Mouse (Mus musculus) liver, embryonic 11.5 days (tissue): ENCODE results near the gene Gsdme. TPM values are rescaled to one million over a fixed set of nuclear protein-coding genes. Genes with fewer than 3 reads are reported as not detected.

Experiments used
- ATAC-seq: fragments of 200-750 bp; cut with Nextera tagmentation; replicated peaks from 2 replicates; pipeline ENCODE4 v1.8.0; 2017; ENCODE audit warnings: moderate number of reproducible peaks, mild to moderate bottlenecking, moderate TSS enrichment, moderate library complexity; ENCODE audit not compliant: low FRiP score
- DNase-seq: peaks from one replicate; pipeline ENCODE4 v3.0.0-alpha.2; 2017; ENCODE audit warnings: low spot score
- H3K27ac ChIP-seq: fragments of 300-500 bp; sonication (generic); 2 replicates; pipeline ENCODE4 v1.5.1; 2014; ENCODE audit warnings: mild to moderate bottlenecking, low read depth, low read length, control low read depth
- H3K27me3 ChIP-seq: fragments of 300-500 bp; sonication (generic); replicated peaks from 2 replicates; pipeline ENCODE4 v1.6.1; 2014; ENCODE audit warnings: low read length, mixed read lengths; ENCODE audit not compliant: control insufficient read depth, insufficient read depth
- H3K36me3 ChIP-seq: fragments of 300-500 bp; sonication (generic); 2 replicates; pipeline ENCODE4 v1.6.1; 2014; ENCODE audit warnings: mild to moderate bottlenecking, low read length, moderate library complexity, mixed read lengths; ENCODE audit not compliant: control insufficient read depth, insufficient read depth
- H3K4me1 ChIP-seq: fragments of 300-500 bp; sonication (generic); replicated peaks from 2 replicates; pipeline ENCODE4 v1.6.1; 2014; ENCODE audit warnings: low read length, mixed read lengths; ENCODE audit not compliant: control insufficient read depth, insufficient read depth
- H3K4me2 ChIP-seq: fragments of 300-500 bp; sonication (generic); 2 replicates; pipeline ENCODE4 v1.6.1; 2014; ENCODE audit warnings: mild to moderate bottlenecking, control low read depth, moderate library complexity
- H3K4me3 ChIP-seq: fragments of 300-500 bp; sonication (generic); 2 replicates; pipeline ENCODE4 v1.5.1; 2014; ENCODE audit warnings: low read depth, low read length, control low read depth
- H3K9ac ChIP-seq: fragments of 300-500 bp; sonication (generic); 2 replicates; pipeline ENCODE4 v1.6.1; 2014; ENCODE audit warnings: low read depth, low read length, control low read depth
- H3K9me3 ChIP-seq: fragments of 300-500 bp; sonication (generic); 2 replicates; pipeline ENCODE4 v1.6.1; 2016; ENCODE audit warnings: low read length, inconsistent platforms, mixed read lengths; ENCODE audit not compliant: control insufficient read depth
- whole genome bisulfite sequencing: fragments of 180-500 bp; shearing (Covaris S2); extraction: QIAGEN DNeasy Blood & Tissue Kit; methylation state at CpG from one replicate; pipeline ENCODE4 v1.1.7; 2014; 5-methylcytosine and 5-hydroxymethylcytosine counted together
- polyA plus RNA-seq: library from polyadenylated mRNA; unstranded; fragments of >200 nt; fragmentation: Nextera tagmentation; extraction: Ambion mirVana; gene quantifications from 2 replicates; pipeline ENCODE4 v1.2.1, GENCODE M21; 2014

Gene Gsdme
- polyA plus RNA-seq, 1 experiment from 2014 or later = 28.6 TPM

DNA sequence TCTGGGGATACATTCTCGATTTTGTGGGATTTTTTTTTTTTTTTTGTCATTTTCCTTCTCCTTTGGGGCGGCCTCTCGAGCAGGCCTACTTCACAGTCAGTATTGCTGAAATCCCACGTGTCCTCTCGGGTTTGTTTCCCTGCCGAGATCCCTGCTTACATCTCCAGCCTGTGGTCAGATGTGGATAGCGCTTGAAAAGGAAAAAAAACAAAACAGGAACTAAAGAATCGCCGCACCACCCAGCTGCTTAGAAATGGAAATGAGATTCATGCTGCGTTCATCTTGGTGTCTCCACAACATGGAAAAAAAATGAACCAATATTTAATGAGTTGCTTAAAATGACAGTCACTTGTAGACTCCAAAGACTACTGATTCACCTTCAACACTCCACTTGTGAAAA is 31.5 kb upstream of the Gsdme start:
- Histone ChIP-seq H3K4me1 (peaks cover 7% of the 10 kb centered on the region; the same call in 1 of the 2 replicates), H3K4me3 (no peak overlapping the region), H3K9ac (no peak overlapping the region), H3K27me3 (no peaks in the 10 kb centered on the region), H3K36me3 (no peaks in the 10 kb centered on the region), H3K9me3 (no peaks in the 10 kb centered on the region), H3K27ac (no peak overlapping the region), H3K4me2 (no peak overlapping the region)
- WGBS = 72% methylated on average over 10 of the region's 10 CpGs
- DNase-seq (no peak), ATAC-seq (no peak)

DNA sequence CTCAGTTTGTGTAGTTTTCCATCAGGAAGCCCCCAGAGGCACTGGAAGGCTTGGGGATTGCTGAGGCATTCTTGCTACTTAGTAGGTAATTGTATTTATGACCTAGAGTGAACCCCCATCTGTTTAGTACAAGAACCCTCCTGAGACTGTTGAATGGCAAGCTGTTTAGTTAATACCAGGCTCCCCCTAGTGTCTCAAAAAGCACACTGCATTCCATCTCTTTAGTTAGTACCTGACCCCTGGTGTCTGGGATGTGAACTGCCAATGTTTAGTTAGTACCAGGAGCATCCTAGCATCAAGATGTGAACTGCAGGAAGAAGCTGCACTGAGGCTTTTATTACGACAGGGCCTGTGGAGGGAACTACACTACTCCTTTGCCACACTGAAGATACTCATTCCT is 30.5 kb upstream of the Gsdme start:
- H3K27me3 ChIP-seq = no peaks in the 10 kb centered on the region
- WGBS = 24% methylated on average over 1 of the region's 1 CpGs
- ATAC-seq = 0 out of 2 replicates have a peak, but pooled peaks have one; percentile 49

DNA sequence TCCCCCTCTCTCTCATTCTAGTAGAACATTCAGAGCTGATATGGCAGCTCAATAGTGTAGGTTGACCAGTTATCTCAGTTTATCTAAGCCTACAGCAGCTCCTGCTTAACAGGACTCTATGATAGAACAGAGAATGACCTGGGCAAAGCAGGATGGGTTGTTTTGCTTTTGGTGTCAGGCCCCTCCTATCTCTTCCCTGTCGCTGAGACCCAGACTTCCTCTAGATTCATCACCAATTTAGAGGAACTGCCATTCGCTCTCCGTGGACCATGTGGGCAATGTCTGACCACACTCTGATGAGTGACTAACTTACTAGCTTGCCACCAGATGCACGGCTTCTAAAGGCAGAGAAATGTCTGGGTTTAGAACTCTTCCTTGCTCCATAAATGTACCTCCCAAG is 28.0 kb upstream of the Gsdme start:
- no peak for DNase-seq
- Histone ChIP-seq H3K36me3 (no peaks in the 10 kb centered on the region), H3K4me3 (no peak overlapping the region), H3K4me1 (peaks cover 7% of the 10 kb centered on the region; the same call in 1 of the 2 replicates), H3K9me3 (no peaks in the 10 kb centered on the region), H3K4me2 (no peak overlapping the region), H3K27ac (no peak overlapping the region), H3K27me3 (no peaks in the 10 kb centered on the region), H3K9ac (no peak overlapping the region)
- WGBS = 34% methylated on average over 4 of the region's 4 CpGs
- peak; percentile 47; the same call in 1 of the 2 replicates for ATAC-seq

More for the DNA sequence above, 30.5 kb upstream of the Gsdme start:
- no peak overlapping the region for H3K4me3 ChIP-seq
- no peak overlapping the region for H3K9ac ChIP-seq
- no peaks in the 10 kb centered on the region for H3K36me3 ChIP-seq
- DNase-seq = peak; percentile 36
- H3K4me2 ChIP-seq = no peak overlapping the region
- no peaks in the 10 kb centered on the region for H3K9me3 ChIP-seq
- no peak overlapping the region for H3K27ac ChIP-seq
- H3K4me1 ChIP-seq = peaks cover 7% of the 10 kb centered on the region; the same call in 1 of the 2 replicates

DNA sequence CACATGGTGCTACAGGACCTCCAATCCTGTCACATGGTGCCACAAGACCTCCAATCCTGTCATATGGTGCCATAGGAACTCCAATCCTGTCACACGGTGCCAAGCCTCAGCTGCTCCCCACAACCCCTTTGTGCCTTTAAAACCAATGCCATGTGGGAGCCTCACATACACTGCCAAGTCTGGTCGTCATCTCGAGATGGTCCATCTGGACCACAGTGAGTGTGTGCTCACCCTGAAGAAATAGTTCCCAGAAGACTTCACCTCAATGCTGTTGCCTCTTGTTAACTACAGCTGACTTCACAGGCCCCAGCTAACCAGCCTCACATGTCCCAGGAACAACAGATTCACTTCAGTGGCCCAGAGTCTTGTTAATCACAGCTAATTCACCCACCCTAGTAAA is 23.2 kb upstream of the Gsdme start:
- peaks cover 4% of the 10 kb centered on the region; the same call in 1 of the 2 replicates for H3K9me3 ChIP-seq
- H3K4me3 ChIP-seq = no peak overlapping the region
- no peaks in the 10 kb centered on the region for H3K27me3 ChIP-seq
- H3K4me1 ChIP-seq = peaks cover 2% of the 10 kb centered on the region; the same call in 1 of the 2 replicates
- DNase-seq (no peak), ATAC-seq (no peak)
- H3K4me2 ChIP-seq = no peak overlapping the region
- H3K36me3 ChIP-seq = no peaks in the 10 kb centered on the region
- H3K9ac ChIP-seq = no peak overlapping the region
- 90% methylated on average over 3 of the region's 3 CpGs for WGBS
- no peak overlapping the region for H3K27ac ChIP-seq

DNA sequence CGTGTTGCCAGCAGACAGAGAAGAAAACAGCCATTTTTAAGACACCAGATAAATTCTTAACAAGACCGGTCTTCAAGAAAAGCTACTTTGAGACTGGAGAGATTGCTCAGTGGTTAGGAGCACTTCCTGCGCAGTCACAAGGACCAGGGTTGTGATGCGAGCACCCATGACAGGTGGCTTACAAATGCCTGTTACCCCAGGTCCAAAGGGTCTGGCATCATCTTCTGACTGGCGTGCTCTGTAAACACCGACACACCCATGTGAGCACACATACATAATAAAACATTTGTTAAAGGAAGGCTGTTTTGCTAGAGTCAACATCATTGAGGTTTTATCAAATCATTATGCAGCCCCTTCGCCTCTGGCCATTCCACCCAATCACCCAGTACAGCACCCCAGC is 16.0 kb upstream of the Gsdme start:
- no peak for DNase-seq
- Histone ChIP-seq H3K9me3 (peaks cover under 1% of the 10 kb centered on the region; the same call in 1 of the 2 replicates), H3K4me1 (no peaks in the 10 kb centered on the region), H3K4me2 (no peak overlapping the region), H3K36me3 (no peaks in the 10 kb centered on the region), H3K27ac (no peak overlapping the region), H3K4me3 (no peak overlapping the region), H3K27me3 (no peaks in the 10 kb centered on the region), H3K9ac (no peak overlapping the region)
- WGBS = 83% methylated on average over 7 of the region's 7 CpGs
- no peak for ATAC-seq

DNA sequence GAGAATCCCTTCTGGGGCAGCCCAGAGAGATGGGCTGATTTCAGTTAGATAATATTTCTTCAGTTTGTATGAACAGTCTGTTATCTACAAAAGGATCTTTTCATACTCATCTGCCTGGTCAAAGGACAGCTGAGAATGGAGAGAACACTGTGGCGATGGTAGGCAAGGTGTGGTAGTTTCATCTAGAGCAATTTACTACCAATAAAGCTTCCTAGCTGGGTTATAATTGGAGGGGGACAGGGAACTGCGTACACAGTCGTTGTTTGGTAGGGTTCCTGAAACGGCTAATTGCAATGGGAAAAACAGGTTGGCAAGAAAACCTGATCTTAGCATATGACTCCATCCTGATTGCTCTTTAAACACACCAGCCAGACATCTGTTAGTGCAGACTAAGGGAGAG is 10.3 kb upstream of the Gsdme start:
- Histone ChIP-seq H3K27ac (no peak overlapping the region), H3K4me1 (no peaks in the 10 kb centered on the region), H3K9me3 (no peaks in the 10 kb centered on the region), H3K4me2 (no peak overlapping the region), H3K9ac (no peak overlapping the region), H3K27me3 (no peaks in the 10 kb centered on the region), H3K4me3 (no peak overlapping the region), H3K36me3 (no peaks in the 10 kb centered on the region)
- no peak for DNase-seq
- WGBS = 76% methylated on average over 4 of the region's 4 CpGs
- no peak for ATAC-seq

DNA sequence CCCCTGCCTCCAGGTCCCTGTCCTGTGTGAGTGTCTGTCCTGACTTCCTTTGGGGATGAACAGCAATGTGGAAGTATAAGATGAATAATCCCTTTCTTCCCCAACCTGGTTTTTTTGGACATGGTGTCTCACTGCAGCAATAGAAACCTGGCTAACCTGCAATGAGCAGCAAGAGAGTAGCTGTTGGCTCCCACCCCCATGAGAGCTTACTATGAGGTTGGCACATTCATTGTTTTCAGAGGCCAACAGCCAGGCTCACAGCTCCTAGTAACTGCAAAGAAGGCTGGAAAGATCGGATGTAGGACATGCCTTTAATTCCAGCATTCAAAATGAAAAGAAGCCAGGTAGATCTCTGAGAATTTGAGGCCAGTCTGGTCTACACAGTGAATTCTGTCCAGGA is 9.8 kb upstream of the Gsdme start:
- 67% methylated on average over 1 of the region's 1 CpGs for WGBS
- no peak for DNase-seq
- no peak overlapping the region for H3K4me2 ChIP-seq
- no peaks in the 10 kb centered on the region for H3K9me3 ChIP-seq
- H3K27me3 ChIP-seq = no peaks in the 10 kb centered on the region
- no peak overlapping the region for H3K9ac ChIP-seq
- no peak overlapping the region for H3K27ac ChIP-seq
- H3K4me3 ChIP-seq = no peak overlapping the region
- no peaks in the 10 kb centered on the region for H3K36me3 ChIP-seq
- no peak for ATAC-seq
- no peaks in the 10 kb centered on the region for H3K4me1 ChIP-seq

DNA sequence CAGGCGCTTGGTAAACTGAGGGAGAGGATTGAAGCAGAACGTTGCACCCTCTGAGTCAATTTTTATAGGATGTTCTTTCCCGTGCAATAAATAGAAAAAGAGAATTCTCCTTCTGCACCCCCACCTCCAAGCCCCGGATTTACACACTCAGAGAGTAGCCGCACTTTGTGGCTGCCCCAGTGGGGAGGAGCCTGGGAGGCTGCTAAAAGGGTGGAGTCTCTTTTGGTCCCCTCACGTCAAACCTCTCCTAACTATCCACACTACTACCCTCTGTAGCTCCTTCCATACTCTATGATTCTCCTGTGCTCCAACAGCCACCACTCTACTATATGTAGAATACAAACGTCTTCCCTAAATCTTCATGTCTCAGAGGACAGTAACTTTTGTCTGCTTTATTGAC is 1.4 kb downstream of the Gsdme start:
- Histone ChIP-seq H3K4me3 (peak overlapping the region; percentile 50; the same call in 1 of the 2 replicates), H3K9ac (no peak overlapping the region)
- WGBS = 35% methylated on average over 7 of the region's 7 CpGs

DNA sequence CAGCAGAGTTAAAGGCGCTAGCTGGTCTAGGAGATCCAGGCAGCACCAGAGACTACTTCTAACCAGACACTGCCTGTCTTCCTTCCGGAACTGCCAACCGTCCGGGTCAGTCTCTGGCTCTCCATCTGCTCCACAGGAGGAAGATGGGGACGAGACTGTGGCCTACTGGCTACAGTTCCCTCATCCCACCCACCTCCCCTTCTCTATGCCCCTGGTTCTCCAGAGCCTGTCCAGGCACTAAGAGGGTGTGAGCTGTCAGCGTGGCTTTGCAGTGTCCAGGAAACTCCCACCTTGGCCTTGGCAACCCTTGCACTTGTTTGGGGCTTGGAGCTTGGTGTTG is 1.8 kb downstream of the Gsdme start:
- Histone ChIP-seq H3K4me2 (peak overlapping the region; percentile 71), H3K4me1 (0 out of 2 replicates have a peak, but pooled peaks cover 2% of the 10 kb centered on the region), H3K27ac (no peak overlapping the region), H3K36me3 (no peaks in the 10 kb centered on the region), H3K9ac (peak overlapping the region; percentile 55; the same call in 1 of the 2 replicates), H3K9me3 (no peaks in the 10 kb centered on the region), H3K4me3 (peak overlapping the region; percentile 50), H3K27me3 (peaks cover 9% of the 10 kb centered on the region; the same call in 1 of the 2 replicates)
- no peak for ATAC-seq
- no peak for DNase-seq
- under 1% methylated on average over 6 of the region's 6 CpGs for WGBS

More for the DNA sequence above, 1.4 kb downstream of the Gsdme start:
- H3K9me3 ChIP-seq = no peaks in the 10 kb centered on the region
- no peak overlapping the region for H3K27ac ChIP-seq
- no peaks in the 10 kb centered on the region for H3K36me3 ChIP-seq
- H3K4me2 ChIP-seq = peak overlapping the region; percentile 71
- H3K4me1 ChIP-seq = 0 out of 2 replicates have a peak, but pooled peaks cover 2% of the 10 kb centered on the region
- DNase-seq (no peak), ATAC-seq (no peak)
- H3K27me3 ChIP-seq = peaks cover 9% of the 10 kb centered on the region; the same call in 1 of the 2 replicates
